Mouse (Mus musculus): ENCODE results near the gene Mettl22. TPM values are rescaled to one million over a fixed set of nuclear protein-coding genes. Genes with fewer than 3 reads are reported as not detected.
A peak's percentile ranks its signal among the peaks of the same experiment; 100 is the strongest.

Gene Mettl22
- polyA plus RNA-seq (2015; fragmentation: Nextera tagmentation; extraction: Ambion mirVana), result 29.4 and 31.6 TPM in 2 replicates

- peak within 1 kb of the TSS; percentile 84 for H3K9ac ChIP-seq
- ATAC-seq (ENCODE audit: low read depth), result peak; percentile 96
- peak within 1 kb of the TSS; percentile 82 for H3K27ac ChIP-seq (replicated peaks)
- 0 out of 2 replicates have a peak, but pooled peaks cover 3% of the 10 kb centered on the region for H3K36me3 ChIP-seq
- WGBS, result under 1% methylated on average over 48 of the region's 48 CpGs
- peaks cover 10% of the 10 kb centered on the region for H3K4me1 ChIP-seq (replicated peaks)
- H3K27me3 ChIP-seq, result 0 out of 2 replicates have a peak, but pooled peaks cover 14% of the 10 kb centered on the region
- H3K4me2 ChIP-seq, result peak within 1 kb of the TSS; percentile 86
- no peaks in the 10 kb centered on the region for H3K9me3 ChIP-seq
- H3K4me3 ChIP-seq, result peak within 1 kb of the TSS; percentile 75
Measured at GRCm38 (mm10) chr16:8470603-8471481, at the start of gene Mettl22. Mettl22 (plus strand) TSS chr16:8470788.

DNA sequence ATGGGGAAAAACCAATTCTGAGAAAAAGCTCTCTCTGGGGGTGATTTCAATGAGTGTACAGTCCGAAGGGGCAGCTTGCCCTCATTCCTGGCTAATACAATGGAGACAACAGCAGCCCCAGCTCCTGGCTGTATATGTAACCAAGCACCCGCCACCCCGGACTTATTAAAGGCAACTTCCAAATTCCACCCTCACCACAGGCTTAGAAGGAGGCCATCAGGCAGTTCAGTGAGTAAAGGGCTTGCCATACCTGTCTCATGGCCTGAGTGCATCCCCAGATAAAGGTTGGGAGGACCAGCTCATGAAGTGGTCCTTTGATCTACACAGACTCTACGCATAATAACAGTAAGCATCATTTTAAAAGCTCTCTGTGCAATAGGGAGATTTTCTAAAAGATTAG is 49.7 kb upstream of the Mettl22 start:
- 90% methylated on average over 4 of the region's 4 CpGs for WGBS
- ATAC-seq (ENCODE audit: low read depth), result no peak
- peaks cover 43% of the 10 kb centered on the region for H3K27me3 ChIP-seq

DNA sequence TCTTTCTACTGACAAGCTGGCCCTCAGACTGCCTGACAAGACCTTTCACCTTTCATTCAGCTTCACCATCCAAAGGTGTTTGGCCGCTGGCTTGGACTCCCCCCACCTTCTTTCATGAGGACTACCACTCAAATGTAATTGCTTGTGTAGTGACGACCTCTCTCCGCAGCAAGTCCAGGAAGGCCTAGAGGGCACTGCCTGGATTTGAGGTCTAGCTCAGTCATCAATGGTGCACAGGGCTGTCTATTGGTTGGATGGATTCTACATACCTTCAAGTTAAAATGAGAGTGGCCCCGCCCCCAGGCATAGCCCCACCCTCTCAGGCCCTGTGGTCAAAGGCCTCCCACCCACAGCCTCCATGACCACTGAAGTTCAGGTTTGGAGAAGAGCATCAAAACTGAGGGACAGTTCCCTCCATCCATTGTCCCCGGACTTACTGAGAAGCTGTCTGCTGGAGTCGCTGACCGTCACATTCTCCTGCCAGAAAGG is 46.9 kb upstream of the Mettl22 start:
- H3K4me3 ChIP-seq, result no peak overlapping the region
- no peak overlapping the region for H3K4me2 ChIP-seq
- ATAC-seq (ENCODE audit: low read depth), result no peak

More for the DNA sequence above, 49.7 kb upstream of the Mettl22 start:
- no peaks in the 10 kb centered on the region for H3K36me3 ChIP-seq
- peaks cover 22% of the 10 kb centered on the region for H3K4me1 ChIP-seq (replicated peaks)
- H3K27ac ChIP-seq (replicated peaks), result no peak overlapping the region
- no peak overlapping the region for H3K4me3 ChIP-seq
- no peak overlapping the region for H3K9ac ChIP-seq
- H3K4me2 ChIP-seq, result no peak overlapping the region
- no peaks in the 10 kb centered on the region for H3K9me3 ChIP-seq

GRCm38 (mm10) chr16:8424161-8424970 is 46.2 kb upstream of the Mettl22 start:
- Histone ChIP-seq H3K27me3 (peaks cover 62% of the 10 kb centered on the region), H3K4me1 (replicated peaks) (peaks cover 11% of the 10 kb centered on the region), H3K9ac (peak overlapping the region; percentile 56), H3K36me3 (no peaks in the 10 kb centered on the region), H3K4me3 (peak overlapping the region; percentile 39), H3K9me3 (no peaks in the 10 kb centered on the region), H3K4me2 (peak overlapping the region; percentile 64), H3K27ac (replicated peaks) (no peak overlapping the region)
- WGBS, result 3% methylated on average over 43 of the region's 43 CpGs
- ATAC-seq (ENCODE audit: low read depth), result 0 out of 2 replicates have a peak, but pooled peaks have one; percentile 19

More for the DNA sequence above, 46.9 kb upstream of the Mettl22 start:
- 39% methylated on average over 7 of the region's 7 CpGs for WGBS
- Histone ChIP-seq H3K27me3 (peaks cover 62% of the 10 kb centered on the region), H3K4me1 (replicated peaks) (peaks cover 11% of the 10 kb centered on the region), H3K9me3 (no peaks in the 10 kb centered on the region), H3K36me3 (no peaks in the 10 kb centered on the region), H3K9ac (no peak overlapping the region), H3K27ac (replicated peaks) (no peak overlapping the region)

- peak within 1 kb of the TSS; percentile 39 for H3K4me3 ChIP-seq
- no peaks in the 10 kb centered on the region for H3K36me3 ChIP-seq
- H3K4me1 ChIP-seq (replicated peaks), result peaks cover 11% of the 10 kb centered on the region
- no peaks in the 10 kb centered on the region for H3K9me3 ChIP-seq
- H3K4me2 ChIP-seq, result peak within 1 kb of the TSS; percentile 64
- peak within 1 kb of the TSS; percentile 56 for H3K9ac ChIP-seq
- ATAC-seq (ENCODE audit: low read depth), result no peak
- peaks cover 62% of the 10 kb centered on the region for H3K27me3 ChIP-seq
- H3K27ac ChIP-seq (replicated peaks), result no peak within 1 kb of the TSS
- WGBS, result 2% methylated on average over 16 of the region's 16 CpGs
Measured at GRCm38 (mm10) chr16:8424971-8425330, 45.6 kb upstream of the Mettl22 start, which contains the start of gene Tmem114. Tmem114 (minus strand) TSS chr16:8425136.

GRCm38 (mm10) chr16:8425736-8426135 is 44.9 kb upstream of the Mettl22 start:
- H3K27me3 ChIP-seq, result peaks cover 62% of the 10 kb centered on the region
- WGBS, result 85% methylated on average over 5 of the region's 5 CpGs

DNA sequence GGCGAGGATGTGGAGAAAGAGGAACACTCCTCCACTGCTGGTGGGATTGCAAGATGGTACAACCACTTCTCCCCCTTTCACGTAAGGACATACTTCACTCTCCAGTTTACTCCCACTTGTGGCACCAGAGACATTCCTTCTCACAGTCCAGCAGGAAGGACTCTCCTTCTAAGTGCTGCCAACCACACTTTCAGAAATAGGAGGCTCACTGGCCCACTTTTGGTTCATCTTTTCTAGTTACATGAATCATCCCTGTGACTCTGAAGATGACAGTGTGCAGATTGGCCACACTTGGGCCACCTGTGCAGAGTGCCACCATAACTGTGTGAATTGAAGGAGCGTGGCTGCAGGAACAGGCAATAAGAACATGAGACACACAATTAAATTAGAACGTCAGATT is 41.1 kb upstream of the Mettl22 start:
- H3K36me3 ChIP-seq, result no peaks in the 10 kb centered on the region
- 82% methylated on average over 4 of the region's 4 CpGs for WGBS
- H3K4me3 ChIP-seq, result no peak overlapping the region
- no peak overlapping the region for H3K9ac ChIP-seq
- H3K27me3 ChIP-seq, result peaks cover 32% of the 10 kb centered on the region
- H3K4me1 ChIP-seq (replicated peaks), result peaks cover 4% of the 10 kb centered on the region
- H3K9me3 ChIP-seq, result no peaks in the 10 kb centered on the region
- ATAC-seq (ENCODE audit: low read depth), result no peak
- no peak overlapping the region for H3K27ac ChIP-seq (replicated peaks)
- no peak overlapping the region for H3K4me2 ChIP-seq

More at GRCm38 (mm10) chr16:8425736-8426135, 44.9 kb upstream of the Mettl22 start:
- no peak overlapping the region for H3K4me3 ChIP-seq
- peaks cover 11% of the 10 kb centered on the region for H3K4me1 ChIP-seq (replicated peaks)
- no peaks in the 10 kb centered on the region for H3K9me3 ChIP-seq
- no peaks in the 10 kb centered on the region for H3K36me3 ChIP-seq
- no peak for ATAC-seq (ENCODE audit: low read depth)
- H3K4me2 ChIP-seq, result no peak overlapping the region
- H3K9ac ChIP-seq, result no peak overlapping the region
- H3K27ac ChIP-seq (replicated peaks), result no peak overlapping the region

DNA sequence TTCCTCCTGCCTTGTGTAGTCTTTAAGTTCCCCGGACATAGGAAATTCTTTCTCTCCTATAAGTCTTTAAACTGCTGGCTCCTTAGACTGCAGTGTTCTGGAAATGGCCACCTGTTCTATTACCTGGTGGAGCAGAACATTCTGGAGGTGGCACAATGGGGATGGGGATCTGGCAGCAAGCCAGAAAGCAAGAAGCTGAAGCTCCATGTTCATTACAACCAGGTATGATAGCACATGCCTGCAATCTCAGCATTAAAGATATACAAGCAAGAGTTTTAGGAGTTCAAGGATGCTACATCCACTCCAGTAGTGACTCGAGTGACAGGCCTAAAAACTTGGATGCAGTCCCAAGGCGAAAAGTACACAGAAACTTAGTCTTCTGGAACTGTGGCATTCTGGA is 38.0 kb upstream of the Mettl22 start:
- H3K4me1 ChIP-seq (replicated peaks), result no peaks in the 10 kb centered on the region
- H3K9me3 ChIP-seq, result no peaks in the 10 kb centered on the region
- no peak overlapping the region for H3K9ac ChIP-seq
- H3K27me3 ChIP-seq, result peaks cover 1% of the 10 kb centered on the region
- 94% methylated on average over 3 of the region's 3 CpGs for WGBS
- no peak overlapping the region for H3K4me3 ChIP-seq
- no peak for ATAC-seq (ENCODE audit: low read depth)
- no peak overlapping the region for H3K27ac ChIP-seq (replicated peaks)
- no peaks in the 10 kb centered on the region for H3K36me3 ChIP-seq
- H3K4me2 ChIP-seq, result no peak overlapping the region

DNA sequence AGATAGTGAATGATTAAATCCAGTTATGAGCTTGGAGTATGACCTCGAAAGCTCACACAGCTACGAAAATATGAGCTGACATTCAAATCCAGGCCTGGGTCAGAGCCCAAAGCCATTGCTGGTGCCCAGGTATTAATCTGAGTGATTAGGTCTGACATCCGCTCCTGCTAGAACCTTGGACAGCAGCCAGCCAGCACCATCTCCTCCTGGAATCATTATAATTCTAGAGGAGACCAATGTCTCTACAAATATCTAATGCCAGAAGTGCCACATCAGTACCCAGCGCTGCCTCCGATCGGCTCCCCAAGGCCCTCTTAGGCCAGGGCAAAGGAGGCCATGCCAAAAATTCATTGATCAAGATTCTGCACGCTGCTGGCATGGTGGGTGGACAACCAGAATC is 25.7 kb upstream of the Mettl22 start:
- Histone ChIP-seq H3K9ac (no peak overlapping the region), H3K4me1 (replicated peaks) (no peaks in the 10 kb centered on the region), H3K27me3 (no peaks in the 10 kb centered on the region), H3K36me3 (no peaks in the 10 kb centered on the region), H3K27ac (replicated peaks) (no peak overlapping the region), H3K4me2 (no peak overlapping the region), H3K9me3 (no peaks in the 10 kb centered on the region), H3K4me3 (no peak overlapping the region)
- no peak for ATAC-seq (ENCODE audit: low read depth)
- 81% methylated on average over 7 of the region's 7 CpGs for WGBS

GRCm38 (mm10) chr16:8446256-8446655 is 24.3 kb upstream of the Mettl22 start:
- H3K4me1 ChIP-seq (replicated peaks), result no peaks in the 10 kb centered on the region
- 91% methylated on average over 6 of the region's 6 CpGs for WGBS
- no peaks in the 10 kb centered on the region for H3K36me3 ChIP-seq
- no peaks in the 10 kb centered on the region for H3K9me3 ChIP-seq
- H3K4me3 ChIP-seq, result no peak overlapping the region
- no peak overlapping the region for H3K9ac ChIP-seq
- H3K4me2 ChIP-seq, result no peak overlapping the region
- ATAC-seq (ENCODE audit: low read depth), result no peak
- no peak overlapping the region for H3K27ac ChIP-seq (replicated peaks)
- H3K27me3 ChIP-seq, result no peaks in the 10 kb centered on the region

- no peak overlapping the region for H3K27ac ChIP-seq (replicated peaks)
- H3K4me2 ChIP-seq, result no peak overlapping the region
- no peaks in the 10 kb centered on the region for H3K9me3 ChIP-seq
- no peak for ATAC-seq (ENCODE audit: low read depth)
- H3K9ac ChIP-seq, result no peak overlapping the region
- H3K4me3 ChIP-seq, result no peak overlapping the region
- H3K27me3 ChIP-seq, result no peaks in the 10 kb centered on the region
- no peaks in the 10 kb centered on the region for H3K4me1 ChIP-seq (replicated peaks)
- no peaks in the 10 kb centered on the region for H3K36me3 ChIP-seq
- 93% methylated on average over 2 of the region's 2 CpGs for WGBS
Measured at GRCm38 (mm10) chr16:8453301-8453700, 17.3 kb upstream of the Mettl22 start.

DNA sequence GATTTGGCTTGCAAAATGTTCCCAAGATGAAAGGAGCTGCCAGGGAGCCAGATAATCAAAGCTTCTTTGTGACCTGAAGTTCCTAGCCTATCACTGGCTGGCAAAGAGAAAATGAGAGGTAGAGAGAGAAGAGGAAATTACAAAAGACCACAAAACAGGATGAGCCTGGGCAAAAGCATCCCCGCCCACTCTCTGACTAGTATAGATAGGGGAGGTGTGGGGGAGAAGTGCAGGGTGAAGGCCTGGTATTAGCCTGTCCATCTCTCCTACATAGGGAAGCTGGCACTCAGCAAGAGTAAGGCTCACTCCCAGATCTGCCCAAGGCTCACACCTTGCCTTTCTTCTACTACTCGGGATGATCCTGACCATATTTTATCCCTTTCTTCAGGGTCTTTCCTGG is 15.4 kb upstream of the Mettl22 start:
- Histone ChIP-seq H3K27me3 (no peaks in the 10 kb centered on the region), H3K4me3 (no peak overlapping the region), H3K36me3 (no peaks in the 10 kb centered on the region), H3K4me1 (replicated peaks) (no peaks in the 10 kb centered on the region), H3K9me3 (no peaks in the 10 kb centered on the region), H3K9ac (no peak overlapping the region), H3K27ac (replicated peaks) (no peak overlapping the region), H3K4me2 (no peak overlapping the region)
- no peak for ATAC-seq (ENCODE audit: low read depth)
- 52% methylated on average over 2 of the region's 2 CpGs for WGBS
